Mouse (Mus musculus) left cerebral cortex, postnatal 25 days (tissue): ENCODE results near the gene Mgl2. TPM values are rescaled to one million over a fixed set of nuclear protein-coding genes. Genes with fewer than 3 reads are reported as not detected.
"Not testable (repeated sequence)": the region's sequence is repeated elsewhere in the genome, so short reads cannot be mapped to it uniquely, and the experiment has no call there.

Experiments
- DNase-seq, 2 experiments: peaks; one replicate each; pipeline ENCODE4 v3.0.0; 2022; ENCODE audit warnings: low spot score in 2 of 2, mixed read lengths in 1 of 2
- intact Hi-C: fragments of 180-260 bp; cut with DNase I; formaldehyde crosslinking; loops from one replicate; pipeline ENCODE4 v1.15.1; 2025
- total RNA-seq, 2 experiments: library from RNA; stranded (reverse); gene quantifications; 2 replicates each; pipeline ENCODE4 v1.2.3; 2021

The Mgl2 gene
- total RNA-seq = under 1 TPM; 0.44 to 0.50 TPM

DNA sequence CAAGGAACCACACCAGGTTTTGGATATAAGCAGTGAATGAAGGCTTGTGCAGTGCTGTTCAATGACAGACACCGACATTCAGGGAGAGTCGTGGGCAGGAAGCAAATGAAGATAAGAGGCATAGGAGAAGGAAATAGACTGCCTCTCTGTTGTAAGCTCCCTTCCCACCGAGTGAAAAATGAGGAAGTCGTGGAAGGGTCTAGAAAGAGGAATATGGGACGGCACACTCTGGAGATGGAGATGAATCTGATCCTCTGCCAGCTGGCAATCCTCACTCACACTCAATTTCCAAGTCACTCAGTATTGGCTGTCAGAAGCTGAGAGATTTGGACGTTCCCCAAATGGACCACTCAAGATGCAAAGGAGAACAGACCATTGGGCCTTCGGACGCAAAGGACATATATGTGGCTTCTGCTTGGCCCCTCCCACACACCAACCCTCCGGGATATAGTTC, at the start of gene Mgl2:
Mgl2 (plus strand) TSS at position 404 of the 454 bp plus-strand sequence.
- intact Hi-C loops = no loop called here
- DNase-seq = no peak

DNA sequence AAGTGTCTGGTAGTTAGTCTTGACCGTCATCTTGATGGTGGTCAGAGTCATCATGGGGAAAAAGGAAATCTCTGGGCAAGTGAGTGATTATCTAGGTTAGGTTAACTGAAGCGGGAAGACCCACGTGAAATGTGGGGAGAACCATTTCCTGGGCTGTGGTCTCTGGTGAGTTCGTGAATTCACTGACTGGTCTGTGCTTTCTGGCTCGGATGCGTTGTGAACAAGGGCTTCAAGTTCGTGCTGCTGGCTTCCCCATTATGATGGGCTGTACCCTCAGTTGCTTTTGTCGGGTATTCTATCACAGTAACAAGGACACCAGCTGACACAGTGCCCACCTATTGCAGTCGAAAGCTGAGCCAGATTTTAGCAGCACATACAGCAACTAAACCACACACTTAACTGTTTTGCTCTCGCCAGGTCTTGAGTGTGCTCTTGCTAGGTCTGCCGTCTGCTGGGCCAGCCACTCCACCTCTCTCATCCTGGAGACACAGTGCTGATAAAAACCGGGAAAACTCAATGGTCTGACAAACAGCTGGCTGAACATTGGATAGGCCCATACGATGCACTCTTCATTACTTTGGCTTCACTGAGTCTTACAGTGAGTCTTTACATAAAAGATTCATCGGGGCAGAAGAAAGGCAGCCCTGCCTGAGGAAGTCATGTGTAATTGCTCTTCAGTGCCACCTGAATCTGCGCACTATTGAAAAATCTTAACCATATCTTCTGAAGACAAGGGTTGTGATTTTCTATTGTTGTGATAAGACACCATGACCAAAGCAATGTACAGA, 49.1 kb upstream of the Mgl2 start:
- no peak for DNase-seq
- intact Hi-C loops = loop anchor here (10.0 kb wide), 1 partner anchor 274 kb away; the partner anchor contains the start of gene Alox15

DNA sequence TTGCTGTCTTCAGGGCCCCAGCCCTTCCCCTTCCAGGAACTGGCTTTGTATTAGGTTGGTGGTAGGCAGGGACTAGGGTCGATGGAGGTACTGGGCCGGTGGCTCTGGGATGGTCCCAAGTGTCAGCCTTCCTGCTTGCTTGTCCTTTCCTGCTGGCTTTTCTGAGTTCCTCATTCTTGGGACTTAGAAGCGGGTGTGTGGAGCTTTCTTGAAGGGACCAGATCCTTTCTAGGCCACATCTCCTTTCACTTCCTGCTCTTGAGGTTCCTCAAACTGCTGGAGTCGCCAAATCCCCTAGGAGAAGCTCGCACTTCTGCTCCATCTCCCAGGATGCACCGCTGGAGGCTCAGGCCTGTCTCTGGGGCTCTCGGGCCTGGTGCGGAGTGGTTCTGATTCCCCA, 45.6 kb upstream of the Mgl2 start:
- peak in 1 of 2 experiments; percentile 19 for DNase-seq
- intact Hi-C loops = loop anchor here (10.0 kb wide), 1 partner anchor 270 kb away; the partner anchor contains the start of gene Alox15

DNA sequence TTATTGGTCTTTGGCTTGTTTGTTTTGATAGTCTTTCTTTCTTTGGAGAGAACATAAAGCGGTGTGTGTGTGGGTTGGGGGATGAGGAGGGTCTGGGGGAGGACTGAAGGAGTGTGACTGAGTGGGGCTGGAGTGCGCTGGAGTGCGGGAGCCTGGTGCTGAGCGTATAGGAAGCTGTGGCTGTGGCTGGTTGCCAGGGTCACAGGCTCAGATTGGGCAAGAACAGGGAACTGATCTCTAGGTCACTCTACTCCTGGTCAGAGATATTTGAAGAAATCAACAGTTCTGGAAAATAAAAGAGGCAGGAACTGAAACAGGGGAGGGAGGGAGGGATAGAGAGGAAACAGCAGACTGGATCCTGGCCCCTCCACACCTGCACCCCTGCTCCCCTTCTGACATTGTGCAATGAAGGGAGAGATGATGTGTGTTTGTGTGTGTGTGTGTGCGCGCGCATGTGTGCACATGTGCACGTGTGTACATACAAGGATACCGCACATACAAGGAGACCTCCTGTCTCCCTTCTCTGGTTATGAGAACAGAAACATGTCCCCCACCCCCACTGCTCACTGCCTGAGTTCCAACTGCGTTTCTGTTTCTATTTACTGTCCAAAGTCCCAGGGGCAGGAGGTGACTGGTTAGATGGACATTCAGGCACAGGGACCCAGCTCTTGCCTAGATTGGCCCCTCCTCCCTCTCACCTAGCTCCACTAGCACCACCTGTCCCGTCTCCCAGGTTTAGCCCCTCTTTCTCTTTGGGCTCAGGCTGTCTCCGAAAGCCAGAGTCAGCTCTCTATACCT, 37.9 kb upstream of the Mgl2 start, which contains the start of gene Asgr2:
Asgr2 (plus strand) TSS at position 659 of the 798 bp plus-strand sequence.
- no peak for DNase-seq
- intact Hi-C loops = no loop called here

DNA sequence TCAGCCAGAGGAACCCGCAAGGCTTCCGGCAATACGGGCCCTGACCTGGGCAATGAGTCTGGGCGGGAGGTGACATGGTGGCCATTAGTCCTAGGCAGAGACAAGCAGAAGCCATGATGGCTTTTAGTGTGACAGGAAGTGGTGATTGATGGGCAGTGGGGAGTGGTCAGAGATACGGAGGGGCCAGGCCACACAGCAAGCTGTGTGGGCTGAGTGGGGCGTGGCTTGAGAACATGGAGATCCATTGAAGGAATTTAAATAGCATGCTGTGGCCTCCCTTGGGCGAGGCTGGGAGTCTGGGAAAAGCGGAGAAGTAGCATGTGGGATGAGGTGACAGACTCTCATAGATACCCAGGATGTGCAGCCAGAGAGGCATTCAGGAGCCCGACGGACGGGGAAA, 32.7 kb upstream of the Mgl2 start:
- intact Hi-C loops = no loop called here
- no peak for DNase-seq

DNA sequence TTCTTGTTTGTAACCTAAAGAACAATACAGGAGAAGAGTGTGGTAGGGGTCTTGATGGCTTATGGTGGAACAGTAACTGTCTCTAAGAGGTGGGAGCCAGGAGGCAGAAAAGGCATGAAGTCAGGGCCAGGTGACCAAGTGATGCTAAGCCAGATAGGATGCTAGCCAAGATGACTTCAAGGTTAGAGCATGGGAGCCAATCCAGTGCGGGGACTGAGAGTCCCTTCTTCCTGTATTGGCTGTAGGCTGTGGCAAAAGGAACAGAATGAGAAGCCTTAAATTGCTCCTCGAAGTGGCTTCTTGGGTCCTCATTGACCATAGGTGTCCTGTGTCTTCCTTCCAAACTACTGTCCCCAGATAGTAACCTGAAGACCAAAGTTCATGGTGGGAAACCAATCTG, 31.0 kb upstream of the Mgl2 start:
- DNase-seq = no peak
- intact Hi-C loops = no loop called here

DNA sequence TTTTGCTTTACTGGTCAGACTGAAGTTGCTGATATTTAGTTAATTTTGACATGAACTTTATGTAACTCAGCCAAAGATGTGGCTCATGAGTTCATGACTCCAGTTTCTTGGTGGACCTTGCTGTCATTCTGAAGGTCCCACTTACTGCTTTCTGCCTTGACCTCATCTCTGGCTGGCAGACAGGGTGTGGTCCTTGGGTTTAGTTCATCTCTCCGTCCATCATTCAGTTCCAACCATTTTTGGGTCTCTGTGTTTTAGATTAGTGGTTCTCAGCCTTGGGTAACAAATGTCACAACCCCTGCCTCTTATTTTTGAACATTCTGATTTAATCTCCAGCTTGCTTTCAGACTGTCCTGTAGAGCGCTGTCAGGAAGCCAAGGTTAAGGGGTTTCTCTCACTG, 30.3 kb upstream of the Mgl2 start:
- no peak for DNase-seq
- intact Hi-C loops = no loop called here

DNA sequence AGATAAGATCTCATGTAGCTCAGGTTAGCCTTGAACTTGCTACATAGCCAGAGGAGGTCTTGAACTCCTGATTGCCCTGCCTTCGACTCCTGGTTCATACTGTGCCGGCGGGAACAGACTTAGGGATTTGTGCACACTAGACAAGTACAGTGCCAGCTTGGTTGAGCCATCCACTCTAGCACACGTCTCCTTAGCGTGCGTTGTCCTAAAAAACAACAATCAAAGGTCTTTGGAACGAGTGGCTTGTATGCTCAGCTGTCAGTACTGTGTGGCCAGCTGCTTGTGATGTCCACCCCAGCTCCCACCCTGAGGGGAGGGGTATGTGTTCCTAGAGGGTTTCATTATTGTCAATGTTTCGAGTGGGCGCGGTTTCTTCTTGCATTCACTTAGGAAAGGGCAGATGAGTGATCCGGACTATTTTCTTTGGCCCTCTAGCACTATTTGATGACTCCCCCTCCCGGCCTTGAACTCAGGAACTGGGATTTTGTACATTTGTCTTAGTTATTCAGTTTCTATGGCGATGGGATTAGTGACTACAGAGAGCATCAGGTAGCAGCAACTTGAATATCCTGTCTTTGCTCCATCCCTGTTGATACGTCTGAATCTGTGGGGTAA, 26.3 kb upstream of the Mgl2 start:
- DNase-seq = no peak
- intact Hi-C loops = no loop called here

DNA sequence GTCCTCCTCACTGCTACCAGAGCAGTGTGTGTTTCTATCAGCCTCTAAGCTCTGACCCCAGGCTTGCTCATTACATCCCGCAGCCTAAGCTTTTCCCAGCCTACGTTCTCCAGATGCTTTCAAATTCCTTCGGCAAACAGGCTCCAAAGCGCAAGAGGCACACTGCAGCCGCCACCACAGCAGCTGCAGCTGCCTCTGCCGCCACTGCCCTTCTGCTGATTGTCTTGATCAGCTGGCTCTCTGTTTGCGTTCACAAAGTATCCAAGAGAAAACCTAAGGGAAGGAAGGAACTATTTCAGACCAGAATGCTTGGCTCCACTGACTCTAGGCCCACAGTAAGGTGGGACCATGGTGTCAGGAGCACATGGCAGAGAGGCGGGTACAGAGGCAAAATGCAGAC, 23.0 kb upstream of the Mgl2 start:
- no peak for DNase-seq
- intact Hi-C loops = no loop called here

DNA sequence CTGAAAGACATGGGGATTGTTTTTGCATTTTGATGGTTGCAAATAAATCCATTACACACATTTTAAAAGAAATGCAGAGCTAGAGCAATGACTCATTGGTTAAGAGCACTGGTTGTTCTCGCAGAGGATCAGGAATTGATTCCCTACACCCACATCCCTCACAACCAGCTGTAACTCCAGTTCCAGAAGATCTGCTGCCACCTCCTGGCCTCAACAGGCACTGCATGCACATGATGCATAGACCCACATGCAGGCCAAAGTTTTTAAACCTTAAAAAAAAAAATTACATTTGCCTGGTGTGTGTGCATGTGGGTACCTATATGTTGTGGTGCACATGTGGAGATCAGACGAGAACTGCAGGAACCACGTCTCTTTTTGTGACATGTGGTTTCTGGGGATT, 20.0 kb upstream of the Mgl2 start:
- peak in 1 of 2 experiments; percentile 3 for DNase-seq

DNA sequence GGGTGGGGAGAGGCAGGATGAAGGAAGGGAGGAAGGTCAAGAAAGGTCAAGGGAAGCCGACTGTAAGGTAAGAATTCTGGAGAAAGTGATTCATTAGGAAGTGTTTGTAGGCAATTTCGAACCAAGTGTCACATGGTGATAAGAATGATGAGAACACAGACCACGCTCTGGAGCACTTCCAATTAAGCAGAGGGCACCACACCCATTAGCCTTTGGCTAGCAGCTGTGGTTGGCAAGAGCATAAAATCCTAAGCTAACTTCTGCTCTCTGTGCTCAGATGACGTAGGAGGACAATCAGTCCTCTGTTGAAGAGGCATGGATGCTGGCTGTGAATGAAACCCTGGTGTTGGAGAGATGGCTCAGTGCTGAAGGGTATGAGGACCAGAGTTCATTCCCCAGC, 15.6 kb upstream of the Mgl2 start:
- DNase-seq = no peak
- intact Hi-C loops = loop anchor here (5.0 kb wide), 1 partner anchor 42 kb away; no protein-coding TSS in a partner anchor

More for the DNA sequence above, 20.0 kb upstream of the Mgl2 start:
- intact Hi-C loops = loop anchor here (5.0 kb wide), 1 partner anchor 38 kb away; no protein-coding TSS in a partner anchor

DNA sequence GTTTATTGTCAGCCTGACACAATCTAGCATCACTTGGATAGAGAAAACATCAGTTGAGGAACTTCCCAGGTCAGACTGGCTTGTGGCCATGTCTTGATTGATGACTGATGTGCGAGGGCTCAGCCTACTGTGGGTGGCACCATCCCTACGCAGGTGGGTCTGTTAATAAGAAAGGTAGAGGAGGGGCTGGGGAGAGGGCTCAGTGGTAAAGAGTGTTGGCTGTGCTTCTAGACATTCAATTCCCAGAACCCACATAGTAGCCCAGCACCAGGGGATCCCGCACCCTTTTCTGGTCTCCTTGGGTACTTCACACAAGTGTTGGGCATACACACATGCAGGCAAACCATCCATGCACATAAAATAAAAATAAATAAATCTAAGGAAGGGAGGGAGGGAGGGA, 14.2 kb upstream of the Mgl2 start:
- intact Hi-C loops = no loop called here
- no peak for DNase-seq

DNA sequence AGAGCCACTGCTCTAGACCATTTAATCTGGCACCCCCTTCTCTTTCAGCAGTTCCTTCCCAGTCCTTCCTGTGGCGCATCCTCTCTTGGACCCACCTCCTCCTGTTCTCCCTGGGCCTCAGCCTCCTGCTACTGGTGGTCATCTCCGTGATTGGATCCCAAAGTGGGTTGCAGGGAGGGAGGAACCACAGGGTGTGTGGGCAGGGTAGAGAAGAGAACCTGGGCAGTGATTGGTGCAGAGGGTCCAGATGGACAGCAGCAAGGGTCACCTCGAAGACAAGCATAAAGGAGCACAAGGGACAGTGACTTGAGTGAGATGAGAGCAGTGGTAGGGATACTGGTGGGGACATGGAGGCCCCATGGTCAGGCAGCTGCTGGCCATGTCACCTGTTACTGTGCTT, 4.9 kb downstream of the Mgl2 start:
- DNase-seq, intact Hi-C loops: not testable (repeated sequence)

DNA sequence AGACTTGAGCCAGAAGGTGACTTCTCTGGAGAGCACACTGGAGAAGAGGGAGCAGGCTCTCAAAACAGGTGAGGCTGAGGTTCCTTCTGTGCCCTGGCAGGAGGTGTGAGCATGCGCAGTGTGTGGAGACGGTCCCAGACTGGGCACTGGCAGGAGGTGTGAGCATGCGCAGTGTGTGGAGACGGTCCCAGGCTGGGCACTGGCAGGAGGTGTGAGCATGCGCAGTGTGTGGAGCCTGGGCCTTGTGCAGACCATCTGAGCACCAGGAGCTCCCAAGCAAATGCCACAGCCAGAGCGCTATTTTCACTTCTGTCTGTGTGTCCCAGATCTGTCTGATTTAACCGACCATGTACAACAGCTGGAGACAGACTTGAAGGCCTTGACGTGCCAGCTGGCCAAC, 5.8 kb downstream of the Mgl2 start:
- intact Hi-C loops = not testable (repeated sequence)

DNA sequence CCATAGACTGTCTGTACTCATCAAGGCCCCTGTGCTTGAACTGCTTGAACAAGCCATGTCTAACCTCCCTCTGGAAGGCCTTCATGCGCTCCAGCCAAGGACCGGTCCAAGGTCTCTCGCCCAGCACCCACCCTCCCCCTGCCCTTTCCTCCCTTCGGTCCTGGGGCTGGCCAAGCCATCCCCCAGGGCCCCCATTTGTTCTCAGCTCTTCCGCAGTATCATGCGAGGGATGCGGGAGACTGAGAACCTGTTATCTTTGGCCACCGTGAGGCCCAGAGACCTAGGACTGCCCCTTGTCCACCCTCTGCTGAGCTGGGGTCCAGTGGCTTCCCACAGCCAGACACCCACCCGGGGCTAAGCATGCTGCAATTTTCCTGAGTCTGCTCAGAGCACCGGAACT, 9.0 kb downstream of the Mgl2 start:
- intact Hi-C loops = no loop called here
- DNase-seq = no peak

More for the DNA sequence above, 5.8 kb downstream of the Mgl2 start:
- DNase-seq = not testable (repeated sequence)

DNA sequence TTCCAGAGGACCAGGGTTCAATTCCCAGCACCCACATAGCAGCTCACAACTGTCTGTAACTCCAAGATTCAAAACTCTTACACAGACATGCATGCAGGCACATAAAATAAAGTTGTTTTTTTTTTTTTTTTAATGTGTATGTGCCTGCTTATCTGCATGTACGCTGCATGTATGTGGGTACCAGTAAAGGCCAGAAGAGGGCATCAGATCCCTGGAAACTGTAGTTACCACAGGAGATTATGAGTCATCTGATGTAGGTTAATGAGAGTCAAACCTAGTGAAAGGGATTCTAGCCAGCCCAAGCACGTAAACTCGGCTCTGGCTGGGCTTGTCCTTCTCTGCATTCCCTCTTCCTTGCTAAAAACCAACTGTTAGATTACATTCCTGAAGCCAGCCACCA, 20.9 kb downstream of the Mgl2 start:
- DNase-seq = no peak
- intact Hi-C loops = no loop called here

DNA sequence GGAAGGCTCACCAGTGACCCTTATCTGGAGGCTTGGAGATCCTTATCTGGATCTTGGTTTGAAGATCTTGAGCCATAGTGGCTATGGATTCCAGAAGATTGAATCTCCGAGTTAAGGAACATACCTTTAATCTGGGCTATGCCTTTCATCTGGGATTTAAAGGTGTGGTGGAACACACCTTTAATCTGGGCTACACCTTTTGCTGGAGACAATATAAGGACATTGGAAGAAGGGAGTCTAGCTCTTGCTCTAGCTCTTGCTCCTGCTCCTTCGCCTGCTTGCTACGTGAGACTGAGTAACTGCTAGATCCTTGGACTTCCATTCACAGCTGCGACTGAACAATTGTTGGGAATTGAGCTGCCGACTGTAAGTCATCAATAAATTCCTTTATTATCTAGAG, 25.8 kb downstream of the Mgl2 start, which contains the start of gene Clec10a:
Clec10a (plus strand) TSS at position 301 of the 400 bp plus-strand sequence.
- DNase-seq, intact Hi-C loops: not testable (repeated sequence)

DNA sequence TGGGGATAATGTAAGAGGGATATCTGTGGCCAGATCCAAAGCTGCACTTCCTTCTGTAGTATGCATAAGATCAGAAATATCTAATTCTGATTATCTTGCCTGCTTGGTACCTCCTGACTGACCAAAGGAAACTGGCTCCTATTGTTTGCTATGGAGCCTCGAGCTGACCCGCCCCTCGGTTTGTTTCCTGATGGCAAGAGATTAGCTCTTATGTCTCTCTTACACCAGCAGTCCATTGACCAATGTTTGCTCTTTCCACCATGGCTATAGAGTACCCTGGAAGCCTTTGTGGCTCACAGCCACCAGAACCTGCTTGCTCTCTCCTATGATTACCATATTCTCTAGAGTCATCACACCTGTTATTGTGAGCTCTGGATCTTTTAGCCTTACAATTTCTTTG, 32.2 kb downstream of the Mgl2 start:
- DNase-seq = no peak
- intact Hi-C loops = no loop called here

DNA sequence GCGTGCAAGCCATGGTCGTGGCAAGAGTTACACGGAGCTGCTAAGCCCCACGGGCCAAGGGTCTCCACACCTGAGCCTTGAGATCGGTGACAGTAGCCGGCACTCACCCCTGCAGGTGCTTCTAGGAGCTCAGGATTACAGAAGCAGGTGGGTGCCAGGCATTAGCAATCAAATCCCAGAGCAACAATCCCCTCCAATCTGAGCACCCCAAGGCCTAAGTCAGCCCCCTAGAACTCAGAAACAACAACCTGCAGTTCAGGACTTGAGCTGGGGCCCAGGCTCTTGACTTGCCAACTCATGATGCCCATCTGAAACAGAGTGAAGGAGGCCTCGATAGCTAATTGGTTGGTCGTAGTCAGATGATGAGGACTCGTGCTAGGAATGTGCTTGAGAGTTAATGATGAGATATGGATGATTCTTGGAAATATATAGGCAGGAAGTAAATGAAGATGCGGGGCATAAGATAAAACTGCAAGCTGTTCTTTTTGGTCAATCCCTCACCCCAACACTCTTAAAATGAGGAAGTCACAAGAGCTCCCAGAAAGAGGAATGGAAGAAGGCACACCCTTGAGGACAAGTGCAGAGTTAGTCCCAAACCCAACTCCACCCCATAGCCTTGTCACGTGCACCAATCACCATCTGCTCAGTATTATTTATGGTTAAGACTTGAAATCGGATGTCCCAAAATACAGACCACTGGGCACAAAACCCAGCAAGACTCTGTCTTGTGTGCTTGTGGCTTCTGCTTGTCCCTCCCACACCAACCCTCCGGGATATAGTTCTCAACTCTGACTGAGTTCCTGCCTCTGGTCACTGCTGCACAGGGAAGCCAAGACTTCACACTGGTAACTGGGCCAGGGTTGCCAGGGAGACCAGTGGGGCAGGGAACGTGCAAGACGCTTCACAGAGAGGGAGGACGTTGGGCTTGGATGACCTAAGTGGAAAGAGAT, 36.1 kb downstream of the Mgl2 start:
- intact Hi-C loops = no loop called here
- DNase-seq = no peak
